Mouse (Mus musculus): Measurements from ENCODE around the gene Serping1. TPM values are rescaled to one million over a fixed set of nuclear protein-coding genes. Genes with fewer than 3 reads are reported as not detected.

Serping1 gene
- total and polyA plus RNA-seq, 2 experiments from 2014 or later, result 36.5 to 46.5 TPM

DNA sequence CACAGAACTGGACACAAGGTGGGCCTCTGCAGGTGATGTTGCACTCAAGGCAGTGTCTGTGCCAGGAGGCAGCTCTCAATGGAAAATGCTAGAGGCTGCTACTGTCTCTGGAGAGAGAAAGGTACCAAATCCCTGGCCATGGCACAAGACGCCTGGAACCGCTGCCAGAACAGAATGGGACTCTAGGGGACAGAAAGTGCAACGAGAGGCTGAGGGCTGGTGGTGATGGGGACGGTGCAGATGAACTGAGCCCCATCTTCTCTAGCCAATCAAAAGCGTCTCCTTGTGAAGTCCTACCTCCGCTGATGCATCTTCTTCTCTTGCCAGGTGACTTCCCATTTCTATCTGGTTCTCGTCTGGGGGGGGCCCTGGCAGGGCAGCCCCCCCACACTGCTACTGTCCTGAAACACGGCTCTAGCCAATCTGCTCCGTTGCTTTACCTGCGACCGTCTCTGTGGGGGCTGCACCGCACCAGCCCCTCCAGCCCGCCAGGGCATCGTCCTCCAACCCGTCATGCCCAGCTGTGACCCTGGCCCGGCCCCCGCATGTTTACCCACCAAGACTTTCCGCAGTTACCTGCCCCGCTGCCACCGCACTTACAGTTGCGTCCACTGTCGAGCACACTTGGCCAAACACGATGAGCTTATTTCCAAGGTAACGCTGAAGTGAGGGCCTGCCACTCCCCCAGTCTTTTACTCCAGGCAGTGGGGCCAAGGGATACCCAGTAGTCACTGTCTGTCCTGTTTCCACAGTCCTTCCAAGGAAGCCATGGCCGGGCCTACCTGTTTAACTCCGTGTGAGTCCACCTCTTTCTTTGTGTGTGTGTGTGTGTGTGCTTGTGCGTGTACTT, 38.7 kb downstream of the Serping1 start:
- WGBS, result 4% methylated on average over 27 of the region's 27 CpGs
- H3K9ac ChIP-seq (replicated peaks; ENCODE audit: low read length), result peak overlapping the region; percentile 35
- ATAC-seq (no peak), DNase-seq (ENCODE audit: low spot score) (peak; percentile 31)
- no peaks in the 10 kb centered on the region for H3K27me3 ChIP-seq (ENCODE audit: insufficient read depth, low read length)
- peak overlapping the region; percentile 22 for H3K4me3 ChIP-seq (ENCODE audit: low read length)
- no peaks in the 10 kb centered on the region for H3K9me3 ChIP-seq (ENCODE audit: low read length)
- peak overlapping the region; percentile 75 for H3K4me2 ChIP-seq (ENCODE audit: low read depth, low read length)
- H3K27ac ChIP-seq, result no peak overlapping the region
- no peak for TF ChIP-seq CTCF (IDR thresholded peaks at IDR 0.05; ENCODE audit: low read depth)
- H3K4me1 ChIP-seq (ENCODE audit: insufficient read depth, low read length), result peaks cover 40% of the 10 kb centered on the region
- H3K36me3 ChIP-seq (ENCODE audit: insufficient read depth, low read length), result no peaks in the 10 kb centered on the region

- H3K4me2 ChIP-seq (ENCODE audit: low read depth, low read length), result peak overlapping the region; percentile 75
- H3K4me3 ChIP-seq (ENCODE audit: low read length), result peak overlapping the region; percentile 47
- no peak for DNase-seq (ENCODE audit: low spot score)
- peaks cover 35% of the 10 kb centered on the region for H3K4me1 ChIP-seq (ENCODE audit: insufficient read depth, low read length)
- H3K36me3 ChIP-seq (ENCODE audit: insufficient read depth, low read length), result no peaks in the 10 kb centered on the region
- H3K27me3 ChIP-seq (ENCODE audit: insufficient read depth, low read length), result no peaks in the 10 kb centered on the region
- WGBS, result 16% methylated on average over 7 of the region's 7 CpGs
- H3K9ac ChIP-seq (replicated peaks; ENCODE audit: low read length), result peak overlapping the region; percentile 70
- ATAC-seq, result no peak
- H3K27ac ChIP-seq, result peak overlapping the region; percentile 77
- TF ChIP-seq CTCF (IDR thresholded peaks at IDR 0.05; ENCODE audit: low read depth), result no peak
- H3K9me3 ChIP-seq (ENCODE audit: low read length), result no peaks in the 10 kb centered on the region
These were observed 39.8 kb downstream of the Serping1 start for GRCm38 (mm10) chr2:84735346-84735920.

GRCm38 (mm10) chr2:84734919-84735318, 40.3 kb downstream of the Serping1 start:
- Histone ChIP-seq H3K4me2 (ENCODE audit: low read depth, low read length) (peak overlapping the region; percentile 75), H3K36me3 (ENCODE audit: insufficient read depth, low read length) (no peaks in the 10 kb centered on the region), H3K4me3 (ENCODE audit: low read length) (peak overlapping the region; percentile 47), H3K9ac (replicated peaks; ENCODE audit: low read length) (peak overlapping the region; percentile 70), H3K27ac (peak overlapping the region; percentile 77), H3K27me3 (ENCODE audit: insufficient read depth, low read length) (no peaks in the 10 kb centered on the region), H3K4me1 (ENCODE audit: insufficient read depth, low read length) (peaks cover 35% of the 10 kb centered on the region), H3K9me3 (ENCODE audit: low read length) (no peaks in the 10 kb centered on the region)
- TF ChIP-seq CTCF (IDR thresholded peaks at IDR 0.05; ENCODE audit: low read depth), result no peak
- 3% methylated on average over 2 of the region's 2 CpGs for WGBS
- no peak for ATAC-seq
- no peak for DNase-seq (ENCODE audit: low spot score)

GRCm38 (mm10) chr2:84734351-84734864, 40.8 kb downstream of the Serping1 start:
- H3K9ac ChIP-seq (replicated peaks; ENCODE audit: low read length), result peak overlapping the region; percentile 70
- peak overlapping the region; percentile 75 for H3K4me2 ChIP-seq (ENCODE audit: low read depth, low read length)
- 0% methylated on average over 11 of the region's 11 CpGs for WGBS
- peak; percentile 57 for ATAC-seq
- DNase-seq (ENCODE audit: low spot score), result peak; percentile 70
- H3K27me3 ChIP-seq (ENCODE audit: insufficient read depth, low read length), result no peaks in the 10 kb centered on the region
- no peaks in the 10 kb centered on the region for H3K9me3 ChIP-seq (ENCODE audit: low read length)
- H3K27ac ChIP-seq, result peak overlapping the region; percentile 77
- no peak for TF ChIP-seq CTCF (IDR thresholded peaks at IDR 0.05; ENCODE audit: low read depth)
- H3K4me3 ChIP-seq (ENCODE audit: low read length), result peak overlapping the region; percentile 47
- H3K36me3 ChIP-seq (ENCODE audit: insufficient read depth, low read length), result no peaks in the 10 kb centered on the region
- H3K4me1 ChIP-seq (ENCODE audit: insufficient read depth, low read length), result peaks cover 35% of the 10 kb centered on the region

- WGBS, result 2% methylated on average over 8 of the region's 8 CpGs
- TF ChIP-seq CTCF (IDR thresholded peaks at IDR 0.05; ENCODE audit: low read depth), result no peak
- Histone ChIP-seq H3K9ac (replicated peaks; ENCODE audit: low read length) (peak within 1 kb of the TSS; percentile 70), H3K4me2 (ENCODE audit: low read depth, low read length) (peak within 1 kb of the TSS; percentile 75), H3K4me3 (ENCODE audit: low read length) (peak within 1 kb of the TSS; percentile 47), H3K27ac (peak within 1 kb of the TSS; percentile 77), H3K27me3 (ENCODE audit: insufficient read depth, low read length) (no peaks in the 10 kb centered on the region), H3K36me3 (ENCODE audit: insufficient read depth, low read length) (no peaks in the 10 kb centered on the region), H3K9me3 (ENCODE audit: low read length) (no peaks in the 10 kb centered on the region), H3K4me1 (ENCODE audit: insufficient read depth, low read length) (peaks cover 32% of the 10 kb centered on the region)
- ATAC-seq (peak; percentile 86), DNase-seq (ENCODE audit: low spot score) (peak; percentile 82)
These were observed 41.5 kb downstream of the Serping1 start, which contains the start of gene Ypel4 for GRCm38 (mm10) chr2:84733579-84734300. Gene Ypel4 (plus strand): TSS chr2:84734058.

- H3K9me3 ChIP-seq (ENCODE audit: low read length), result no peaks in the 10 kb centered on the region
- 80% methylated on average over 1 of the region's 1 CpGs for WGBS
- H3K4me1 ChIP-seq (ENCODE audit: insufficient read depth, low read length), result peaks cover 28% of the 10 kb centered on the region
- no peak overlapping the region for H3K9ac ChIP-seq (replicated peaks; ENCODE audit: low read length)
- TF ChIP-seq CTCF (IDR thresholded peaks at IDR 0.05; ENCODE audit: low read depth), result no peak
- H3K27me3 ChIP-seq (ENCODE audit: insufficient read depth, low read length), result no peaks in the 10 kb centered on the region
- no peak for ATAC-seq
- H3K4me2 ChIP-seq (ENCODE audit: low read depth, low read length), result no peak overlapping the region
- DNase-seq (ENCODE audit: low spot score), result no peak
- no peak overlapping the region for H3K27ac ChIP-seq
- H3K36me3 ChIP-seq (ENCODE audit: insufficient read depth, low read length), result no peaks in the 10 kb centered on the region
- H3K4me3 ChIP-seq (ENCODE audit: low read length), result no peak overlapping the region
These were observed 42.9 kb downstream of the Serping1 start for GRCm38 (mm10) chr2:84732394-84732793.
